Mouse (Mus musculus): Measurements from ENCODE around the gene Fbxo21.

DNA sequence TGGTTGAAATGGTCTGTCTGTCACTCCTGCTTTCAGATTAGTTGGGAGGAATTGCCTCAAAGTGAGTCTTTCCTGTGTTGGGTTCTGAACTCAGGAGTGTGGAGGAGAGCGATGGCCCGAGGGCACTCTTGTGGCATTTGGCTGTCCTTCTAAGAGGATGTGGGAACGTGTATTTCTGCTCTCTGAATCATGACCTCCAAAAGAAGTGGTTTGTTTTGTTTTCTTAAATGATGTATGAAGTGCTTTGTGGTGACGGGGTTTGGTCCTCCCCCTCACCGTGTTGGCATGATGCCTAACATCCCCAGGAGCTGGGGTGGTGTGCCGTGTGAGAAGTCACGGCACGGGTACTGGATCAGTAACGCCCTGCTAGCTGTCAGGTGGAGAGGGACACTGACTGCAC is 11.8 kb downstream of the Fbxo21 start:
- no peak for TF ChIP-seq CTCF (IDR thresholded peaks at IDR 0.05; ENCODE audit: low read depth)
- TF ChIP-seq EP300 (IDR thresholded peaks at IDR 0.05; ENCODE audit: low read depth) = no peak
